Mouse (Mus musculus) neural tube, embryonic 12.5 days (tissue): ENCODE data around the gene Slc30a2. TPM values are rescaled to one million over a fixed set of nuclear protein-coding genes. Genes with fewer than 3 reads are reported as not detected.
A peak's percentile ranks its signal among the peaks of the same experiment; 100 is the strongest.

Source experiments
- ATAC-seq: fragments of 200-750 bp; cut with Nextera tagmentation; 2 replicates; pipeline ENCODE4 v1.8.0; 2017; ENCODE audit warnings: low read depth, mild to moderate bottlenecking, moderate TSS enrichment, moderate library complexity; ENCODE audit not compliant: low FRiP score
- H3K27ac ChIP-seq: fragments of 300-500 bp; sonication (generic); 2 replicates; pipeline ENCODE4 v1.5.1; 2016
- H3K27me3 ChIP-seq: fragments of 300-500 bp; sonication (generic); replicated peaks from 2 replicates; pipeline ENCODE4 v1.6.1; 2016; ENCODE audit warnings: mild to moderate bottlenecking
- H3K36me3 ChIP-seq: fragments of 300-500 bp; sonication (generic); 2 replicates; pipeline ENCODE4 v1.6.1; 2016; ENCODE audit warnings: mild to moderate bottlenecking
- H3K4me1 ChIP-seq: fragments of 300-500 bp; sonication (generic); 2 replicates; pipeline ENCODE4 v1.6.1; 2016
- H3K4me2 ChIP-seq: fragments of 300-500 bp; sonication (generic); replicated peaks from 2 replicates; pipeline ENCODE4 v1.6.1; 2016; ENCODE audit warnings: mild to moderate bottlenecking
- H3K4me3 ChIP-seq: fragments of 300-500 bp; sonication (generic); 2 replicates; pipeline ENCODE4 v1.5.1; 2016
- H3K9ac ChIP-seq: fragments of 300-500 bp; sonication (generic); 2 replicates; pipeline ENCODE4 v1.6.1; 2016; ENCODE audit warnings: mild to moderate bottlenecking
- H3K9me3 ChIP-seq: fragments of 300-500 bp; sonication (generic); 2 replicates; pipeline ENCODE4 v1.6.1; 2016; ENCODE audit warnings: mild to moderate bottlenecking
- WGBS: fragments of 180-500 bp; shearing (Covaris S2); methylation state at CpG from one replicate; pipeline ENCODE4 v1.1.7; 2016; 5-methylcytosine and 5-hydroxymethylcytosine counted together
- polyA plus RNA-seq: library from polyadenylated mRNA; unstranded; fragments of >200 nt; fragmentation: Nextera tagmentation; extraction: Ambion mirVana; gene quantifications from 2 replicates; pipeline ENCODE4 v1.2.1, GENCODE M21; 2016

The Slc30a2 gene
- polyA plus RNA-seq, 1 experiment from 2014 or later, result not detected

DNA sequence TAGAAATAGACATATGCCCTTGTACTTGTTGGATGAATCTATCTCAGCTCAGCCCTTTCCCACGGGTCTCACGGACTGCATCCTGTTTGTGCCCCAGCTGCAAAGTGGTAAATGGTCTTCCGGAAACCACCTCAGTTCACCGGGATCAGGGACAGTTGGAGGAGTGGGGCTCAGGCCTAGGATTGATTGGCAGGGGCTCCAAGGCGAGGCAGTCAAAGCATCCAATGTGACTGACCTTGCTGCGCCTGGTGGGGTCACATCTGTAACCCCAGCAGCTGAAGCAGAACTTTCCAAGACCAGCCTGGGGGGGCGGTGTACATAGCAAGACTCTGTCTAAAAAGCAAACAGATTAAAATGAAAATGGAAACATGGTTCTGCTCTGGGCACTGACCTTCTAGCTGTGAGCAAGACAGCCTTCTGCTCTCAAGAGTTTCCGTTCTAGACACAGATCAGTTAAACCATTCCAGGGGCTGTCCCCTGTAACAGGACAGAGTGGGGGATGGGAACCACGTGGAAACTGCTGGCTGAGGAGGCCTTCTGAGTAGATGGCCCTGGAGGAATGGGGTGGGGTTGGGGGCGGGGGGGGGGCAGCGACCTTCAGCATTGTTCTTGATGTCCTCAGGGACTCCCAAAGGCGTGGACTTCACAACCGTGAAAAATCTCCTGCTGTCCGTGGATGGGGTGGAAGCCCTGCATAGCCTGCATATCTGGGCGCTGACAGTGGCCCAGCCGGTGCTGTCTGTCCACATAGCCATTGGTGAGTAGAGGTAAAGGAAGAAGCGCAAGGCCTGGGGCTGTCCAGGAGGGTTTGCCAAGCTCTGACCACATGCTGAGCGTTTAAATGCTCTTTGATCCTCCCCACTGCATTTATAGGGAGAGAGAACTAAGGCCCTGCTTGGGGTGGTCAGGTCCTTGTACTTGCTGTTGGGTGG lies 8.6 kb downstream of the Slc30a2 start:
- H3K9me3 ChIP-seq, result no peaks in the 10 kb centered on the region
- H3K9ac ChIP-seq, result peak overlapping the region; percentile 21; the same call in 1 of the 2 replicates
- H3K4me2 ChIP-seq, result no peak overlapping the region
- H3K27me3 ChIP-seq, result no peaks in the 10 kb centered on the region
- no peak overlapping the region for H3K4me3 ChIP-seq
- no peak for ATAC-seq
- no peaks in the 10 kb centered on the region for H3K36me3 ChIP-seq
- no peak overlapping the region for H3K27ac ChIP-seq
- H3K4me1 ChIP-seq, result peaks cover 9% of the 10 kb centered on the region
- WGBS, result 42% methylated on average over 18 of the region's 18 CpGs

DNA sequence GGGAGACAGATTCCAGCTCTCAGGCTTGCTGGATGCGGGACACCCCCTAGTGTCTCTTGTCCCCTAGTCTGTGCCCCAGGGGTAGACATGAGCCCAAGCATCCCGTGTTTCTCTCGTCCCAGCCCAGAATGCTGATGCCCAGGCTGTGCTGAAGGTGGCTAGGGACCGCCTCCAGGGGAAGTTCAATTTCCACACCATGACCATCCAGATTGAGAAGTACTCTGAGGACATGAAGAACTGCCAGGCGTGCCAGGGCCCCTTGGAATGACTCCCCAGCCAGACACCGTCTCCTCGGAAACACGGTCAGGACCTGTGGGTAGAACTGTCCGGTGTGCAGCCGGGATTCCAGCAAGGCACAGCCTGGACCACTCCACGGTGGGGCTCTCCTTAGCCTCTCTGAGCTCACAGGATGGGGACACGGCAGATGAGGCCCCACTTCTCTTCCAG lies 9.3 kb downstream of the Slc30a2 start:
- no peak overlapping the region for H3K4me3 ChIP-seq
- no peaks in the 10 kb centered on the region for H3K9me3 ChIP-seq
- peaks cover 2% of the 10 kb centered on the region; the same call in 1 of the 2 replicates for H3K27me3 ChIP-seq
- no peak for ATAC-seq
- peak overlapping the region; percentile 21; the same call in 1 of the 2 replicates for H3K9ac ChIP-seq
- no peak overlapping the region for H3K27ac ChIP-seq
- H3K4me2 ChIP-seq, result no peak overlapping the region
- peaks cover 13% of the 10 kb centered on the region for H3K4me1 ChIP-seq
- H3K36me3 ChIP-seq, result no peaks in the 10 kb centered on the region
- 59% methylated on average over 12 of the region's 12 CpGs for WGBS

DNA sequence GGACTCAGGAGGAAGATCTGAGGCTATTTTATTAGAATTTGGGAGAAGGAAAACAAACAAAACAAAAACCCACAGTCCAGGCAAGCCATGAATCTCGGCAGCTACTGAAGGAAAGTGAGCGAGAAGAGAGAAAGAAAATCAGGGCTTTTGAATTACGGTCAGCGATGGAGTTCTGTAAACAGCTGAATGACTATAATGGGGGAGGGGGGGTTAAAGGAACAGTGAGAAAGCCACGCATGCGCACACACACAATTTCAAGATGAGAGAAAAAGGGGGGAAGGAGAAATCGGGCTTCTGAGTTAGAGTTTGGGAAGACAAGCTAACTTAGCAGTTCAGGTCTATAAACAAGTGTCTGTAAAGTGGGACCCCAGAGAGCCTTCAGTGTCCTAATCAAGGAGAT lies 9.9 kb downstream of the Slc30a2 start:
- Histone ChIP-seq H3K4me1 (peaks cover 15% of the 10 kb centered on the region), H3K27me3 (peaks cover 7% of the 10 kb centered on the region; the same call in 1 of the 2 replicates), H3K27ac (no peak overlapping the region), H3K4me3 (no peak overlapping the region), H3K4me2 (no peak overlapping the region), H3K9me3 (no peaks in the 10 kb centered on the region), H3K9ac (no peak overlapping the region), H3K36me3 (no peaks in the 10 kb centered on the region)
- ATAC-seq, result no peak
- 73% methylated on average over 7 of the region's 7 CpGs for WGBS

DNA sequence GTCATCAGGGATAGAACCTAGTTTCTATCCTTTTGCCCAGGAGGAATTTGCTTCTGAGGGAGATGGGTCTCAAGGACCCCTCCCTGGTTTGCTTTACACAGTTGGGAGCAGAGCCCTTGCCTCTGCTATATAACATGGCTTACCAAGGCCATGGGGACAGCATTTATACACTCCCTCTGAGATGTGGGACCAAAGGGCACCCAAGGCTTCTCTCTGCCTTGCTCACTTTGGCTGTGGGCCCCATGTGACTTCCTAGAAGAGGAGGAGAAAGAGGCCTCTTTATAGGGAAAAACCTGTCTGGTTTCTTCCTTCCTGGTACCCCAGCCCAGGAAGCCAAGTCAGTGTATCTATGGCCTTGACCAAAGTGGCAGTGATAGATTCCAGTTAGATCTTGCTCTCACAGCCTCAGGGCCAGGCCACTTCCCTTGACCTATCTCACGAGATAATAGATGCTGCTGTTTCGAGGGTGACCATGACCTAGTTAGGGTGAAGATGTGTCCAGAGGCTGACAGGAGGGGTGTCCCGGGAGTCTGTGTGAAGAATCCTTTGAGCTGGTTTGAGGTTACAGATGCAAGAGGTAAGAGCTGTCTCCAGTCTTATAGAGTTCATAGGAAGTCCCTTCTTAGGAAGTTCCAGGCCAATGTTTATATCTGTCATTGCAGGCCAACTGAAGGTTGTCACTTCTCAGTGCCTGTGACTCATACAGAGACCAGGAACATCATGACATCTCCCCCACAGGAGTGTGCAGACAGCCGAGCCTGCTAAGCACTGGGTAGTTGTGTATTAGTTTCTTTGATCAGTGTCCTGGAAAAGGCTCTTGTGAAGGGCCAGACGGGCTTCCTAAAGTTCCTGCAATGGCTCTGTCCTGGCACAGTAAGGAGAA lies 10.8 kb downstream of the Slc30a2 start:
- Histone ChIP-seq H3K4me2 (no peak overlapping the region), H3K9ac (no peak overlapping the region), H3K27me3 (peaks cover 7% of the 10 kb centered on the region), H3K4me1 (peaks cover 15% of the 10 kb centered on the region), H3K9me3 (no peaks in the 10 kb centered on the region), H3K36me3 (no peaks in the 10 kb centered on the region), H3K4me3 (no peak overlapping the region), H3K27ac (no peak overlapping the region)
- no peak for ATAC-seq
- WGBS, result 71% methylated on average over 5 of the region's 5 CpGs

DNA sequence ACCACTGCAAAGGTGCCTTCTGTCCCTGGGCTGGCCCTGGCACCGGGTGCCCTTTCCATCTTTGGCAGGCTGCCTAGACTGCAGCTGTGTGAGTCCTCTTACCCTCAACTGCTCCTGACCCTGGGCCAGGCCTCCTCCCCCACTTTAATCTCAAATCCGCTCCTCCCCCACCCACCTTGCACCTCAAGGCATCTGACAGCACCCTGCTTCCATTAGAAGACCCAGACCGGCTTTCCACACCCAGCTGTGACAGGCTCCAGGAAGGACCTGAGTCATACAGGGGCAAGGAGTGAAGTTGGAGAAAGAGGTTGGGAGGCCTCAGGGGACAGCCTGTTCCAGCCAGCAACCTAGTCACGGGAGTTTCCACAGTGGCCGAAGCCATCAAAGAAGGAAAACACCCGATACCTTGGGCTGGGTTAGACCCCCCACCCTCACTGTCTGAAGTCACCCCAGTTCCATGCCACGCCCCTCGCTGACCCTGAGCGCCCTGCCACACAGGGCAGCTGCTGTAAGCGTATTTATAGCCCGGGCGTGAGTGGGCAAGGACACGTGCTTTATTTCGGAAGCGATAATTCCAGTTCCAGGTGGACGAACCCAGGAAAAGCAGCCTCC lies 13.0 kb downstream of the Slc30a2 start:
- no peak overlapping the region for H3K4me3 ChIP-seq
- H3K36me3 ChIP-seq, result no peaks in the 10 kb centered on the region
- no peak overlapping the region for H3K27ac ChIP-seq
- no peak overlapping the region for H3K9ac ChIP-seq
- WGBS, result 57% methylated on average over 16 of the region's 16 CpGs
- H3K27me3 ChIP-seq, result peaks cover 7% of the 10 kb centered on the region
- H3K4me2 ChIP-seq, result no peak overlapping the region
- no peaks in the 10 kb centered on the region for H3K9me3 ChIP-seq
- no peak for ATAC-seq
- peaks cover 15% of the 10 kb centered on the region for H3K4me1 ChIP-seq

DNA sequence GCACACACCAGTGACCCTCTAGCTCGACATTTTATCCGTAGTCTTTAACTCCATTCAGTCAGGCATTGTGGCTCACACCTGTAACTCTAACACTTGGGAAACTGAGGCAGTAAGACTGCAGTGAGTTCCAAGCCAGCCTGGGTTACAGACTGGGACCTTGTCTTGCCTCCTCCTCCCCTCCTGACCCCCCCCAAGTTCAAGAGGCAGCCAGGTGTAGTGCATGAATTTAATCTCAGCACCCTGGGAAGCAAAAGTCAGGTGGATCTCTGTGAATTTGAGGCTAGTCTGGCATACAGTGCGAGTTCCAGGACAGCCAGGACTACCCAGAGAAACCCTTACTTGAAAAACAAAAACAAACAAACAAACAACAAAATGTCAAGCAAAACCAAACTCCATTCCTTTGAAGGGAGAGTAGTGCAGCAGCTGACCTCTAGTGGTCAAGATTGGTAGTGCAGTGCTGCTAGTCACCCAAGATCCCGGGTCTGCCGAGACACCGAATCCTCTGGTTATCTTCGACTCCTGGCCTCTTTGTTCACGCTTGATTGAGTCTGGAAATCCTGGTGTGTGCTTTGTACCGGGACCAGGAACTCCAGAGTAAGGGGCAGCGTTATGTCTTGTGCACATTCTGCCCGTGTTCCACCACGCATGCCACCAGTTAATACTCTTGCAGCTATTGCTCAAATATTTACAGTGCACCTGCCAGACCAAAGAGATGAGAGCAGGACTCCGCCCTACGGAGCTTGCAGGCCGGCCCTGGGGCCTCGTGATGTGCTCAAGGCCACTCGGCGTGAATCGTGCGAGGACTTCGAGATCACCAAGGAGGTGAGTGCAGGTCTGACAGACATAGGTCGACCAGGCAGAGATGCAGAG lies 13.8 kb downstream of the Slc30a2 start:
- peaks cover 7% of the 10 kb centered on the region for H3K27me3 ChIP-seq
- no peaks in the 10 kb centered on the region for H3K9me3 ChIP-seq
- H3K4me2 ChIP-seq, result peak overlapping the region; percentile 42
- 20% methylated on average over 22 of the region's 22 CpGs for WGBS
- H3K36me3 ChIP-seq, result no peaks in the 10 kb centered on the region
- no peak overlapping the region for H3K27ac ChIP-seq
- H3K4me3 ChIP-seq, result no peak overlapping the region
- H3K9ac ChIP-seq, result peak overlapping the region; percentile 18; the same call in 1 of the 2 replicates
- H3K4me1 ChIP-seq, result peaks cover 11% of the 10 kb centered on the region
- ATAC-seq, result no peak

DNA sequence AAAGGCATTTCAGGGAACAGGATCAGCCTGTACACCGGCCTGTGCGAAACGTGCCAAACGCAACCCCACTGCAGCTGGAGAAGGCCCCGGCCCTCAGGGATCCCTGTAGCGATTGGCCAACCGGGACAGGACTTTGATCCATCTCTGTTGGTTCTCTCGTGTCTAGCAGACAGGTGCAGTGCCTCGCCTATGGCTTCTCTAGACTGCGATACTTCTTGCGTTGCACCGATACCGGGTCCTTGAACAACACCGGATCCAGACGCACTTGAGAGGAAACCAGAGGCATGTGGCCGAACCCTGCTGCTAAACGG lies 14.4 kb downstream of the Slc30a2 start:
- Histone ChIP-seq H3K4me1 (peaks cover 6% of the 10 kb centered on the region; the same call in 1 of the 2 replicates), H3K27me3 (peaks cover 7% of the 10 kb centered on the region), H3K9ac (peak overlapping the region; percentile 18; the same call in 1 of the 2 replicates), H3K36me3 (no peaks in the 10 kb centered on the region), H3K27ac (no peak overlapping the region), H3K4me3 (no peak overlapping the region), H3K4me2 (peak overlapping the region; percentile 42), H3K9me3 (no peaks in the 10 kb centered on the region)
- ATAC-seq, result no peak
- WGBS, result 43% methylated on average over 17 of the region's 17 CpGs

DNA sequence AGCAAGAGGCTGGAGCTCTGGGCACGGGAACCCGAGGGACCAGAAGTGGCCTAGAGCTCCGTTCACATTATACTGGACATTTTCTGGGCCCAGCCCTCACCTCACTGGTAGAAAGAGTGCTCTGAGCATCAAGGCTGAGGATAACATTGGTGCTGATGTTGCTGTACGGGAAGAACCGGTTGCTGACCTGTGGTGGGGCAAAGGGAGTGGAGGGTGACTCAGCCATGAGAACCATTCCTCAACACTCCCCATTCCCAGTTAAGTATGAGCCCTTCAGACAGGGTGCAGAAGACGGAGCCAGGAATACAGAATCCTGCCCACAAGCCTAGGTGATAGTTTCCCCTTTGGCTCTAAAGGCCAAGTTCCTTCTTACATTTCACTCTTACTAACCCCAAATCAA lies 16.7 kb downstream of the Slc30a2 start:
- peaks cover 6% of the 10 kb centered on the region; the same call in 1 of the 2 replicates for H3K4me1 ChIP-seq
- no peak overlapping the region for H3K4me2 ChIP-seq
- peaks cover 7% of the 10 kb centered on the region for H3K27me3 ChIP-seq
- 92% methylated on average over 6 of the region's 6 CpGs for WGBS
- H3K9me3 ChIP-seq, result no peaks in the 10 kb centered on the region
- no peak overlapping the region for H3K27ac ChIP-seq
- no peak overlapping the region for H3K9ac ChIP-seq
- H3K36me3 ChIP-seq, result no peaks in the 10 kb centered on the region
- ATAC-seq, result no peak
- H3K4me3 ChIP-seq, result no peak overlapping the region

DNA sequence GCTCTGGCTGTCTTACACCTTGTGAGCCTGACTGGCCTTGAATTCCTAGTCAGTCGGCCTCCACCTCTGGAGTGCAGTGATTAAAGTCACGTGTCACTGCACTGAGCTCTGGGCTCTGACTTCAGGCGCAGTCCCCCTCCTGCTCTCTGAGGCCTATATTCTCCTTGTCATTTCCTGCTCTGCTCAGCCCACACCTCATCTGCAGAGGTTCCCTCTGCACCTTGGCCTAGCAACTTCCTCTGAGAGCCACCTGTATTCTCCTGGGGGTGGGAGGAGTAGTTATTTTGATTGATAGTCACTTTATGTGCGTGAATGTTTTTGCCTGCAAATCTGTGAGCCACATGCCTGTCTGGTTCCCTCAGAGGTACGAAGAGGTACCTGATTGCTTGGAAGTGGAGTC lies 18.2 kb downstream of the Slc30a2 start:
- Histone ChIP-seq H3K27me3 (peaks cover 14% of the 10 kb centered on the region), H3K4me3 (no peak overlapping the region), H3K27ac (no peak overlapping the region), H3K9me3 (no peaks in the 10 kb centered on the region), H3K36me3 (no peaks in the 10 kb centered on the region), H3K4me2 (no peak overlapping the region), H3K9ac (no peak overlapping the region), H3K4me1 (peaks cover 9% of the 10 kb centered on the region; the same call in 1 of the 2 replicates)
- WGBS, result 48% methylated on average over 5 of the region's 5 CpGs
- no peak for ATAC-seq

DNA sequence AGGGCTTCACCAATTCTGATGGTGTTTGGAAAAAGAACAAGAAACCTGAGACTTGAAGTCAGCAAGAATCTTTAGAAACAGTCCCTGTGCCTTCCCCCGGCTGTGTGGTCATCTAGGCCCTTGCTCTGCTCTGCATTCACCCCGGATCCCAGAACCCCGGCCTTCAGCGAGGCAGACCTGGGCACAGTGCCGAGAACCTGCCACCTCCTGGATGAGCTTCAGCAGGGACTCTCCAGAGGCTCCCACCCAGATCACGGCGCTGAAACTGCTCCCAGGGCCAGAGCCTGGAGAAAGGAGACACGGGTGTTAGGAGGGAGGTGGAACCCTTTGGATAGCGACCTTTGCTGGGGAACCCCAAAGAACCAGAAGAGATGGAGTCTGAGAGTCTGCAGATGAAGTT lies 19.1 kb downstream of the Slc30a2 start:
- no peak overlapping the region for H3K27ac ChIP-seq
- no peak for ATAC-seq
- H3K9ac ChIP-seq, result no peak overlapping the region
- 69% methylated on average over 9 of the region's 9 CpGs for WGBS
- no peak overlapping the region for H3K4me3 ChIP-seq
- peaks cover 6% of the 10 kb centered on the region; the same call in 1 of the 2 replicates for H3K4me1 ChIP-seq
- H3K36me3 ChIP-seq, result no peaks in the 10 kb centered on the region
- H3K9me3 ChIP-seq, result no peaks in the 10 kb centered on the region
- no peak overlapping the region for H3K4me2 ChIP-seq
- peaks cover 14% of the 10 kb centered on the region for H3K27me3 ChIP-seq

DNA sequence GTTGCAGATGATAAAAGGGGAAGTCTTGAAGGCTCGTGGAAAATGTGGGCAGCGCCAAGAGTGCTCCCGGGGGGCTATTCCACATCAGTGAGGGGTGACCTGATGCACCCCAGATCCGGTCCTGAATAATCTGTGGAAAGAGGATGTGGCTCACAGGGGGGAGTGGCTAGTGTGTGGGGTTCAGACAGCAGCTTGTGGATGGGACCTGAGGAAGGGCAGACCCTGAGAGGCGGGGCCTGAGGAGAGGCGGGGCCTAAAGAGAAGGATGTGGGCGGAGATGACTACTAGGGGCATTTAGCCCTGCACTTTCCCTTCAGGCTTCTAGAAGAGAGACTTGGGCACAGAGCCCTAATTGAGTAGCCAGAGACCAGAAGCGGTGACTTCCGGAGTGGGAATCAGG lies 19.6 kb downstream of the Slc30a2 start:
- H3K27ac ChIP-seq, result no peak overlapping the region
- H3K27me3 ChIP-seq, result peaks cover 9% of the 10 kb centered on the region
- no peaks in the 10 kb centered on the region for H3K9me3 ChIP-seq
- ATAC-seq, result no peak
- H3K4me3 ChIP-seq, result no peak overlapping the region
- 21% methylated on average over 9 of the region's 9 CpGs for WGBS
- H3K9ac ChIP-seq, result no peak overlapping the region
- H3K4me1 ChIP-seq, result 0 out of 2 replicates have a peak, but pooled peaks cover 3% of the 10 kb centered on the region
- H3K36me3 ChIP-seq, result no peaks in the 10 kb centered on the region
- no peak overlapping the region; the same call in 1 of the 2 replicates for H3K4me2 ChIP-seq
